Mouse (Mus musculus) mesoderm, embryonic 11.5 days (tissue): ENCODE measurements around the gene Dagla.

Source experiments
- DNase-seq: peaks from one replicate; pipeline ENCODE4 v3.0.0-alpha.2; 2012; ENCODE audit warnings: low read depth, low spot score

Dagla gene

DNA sequence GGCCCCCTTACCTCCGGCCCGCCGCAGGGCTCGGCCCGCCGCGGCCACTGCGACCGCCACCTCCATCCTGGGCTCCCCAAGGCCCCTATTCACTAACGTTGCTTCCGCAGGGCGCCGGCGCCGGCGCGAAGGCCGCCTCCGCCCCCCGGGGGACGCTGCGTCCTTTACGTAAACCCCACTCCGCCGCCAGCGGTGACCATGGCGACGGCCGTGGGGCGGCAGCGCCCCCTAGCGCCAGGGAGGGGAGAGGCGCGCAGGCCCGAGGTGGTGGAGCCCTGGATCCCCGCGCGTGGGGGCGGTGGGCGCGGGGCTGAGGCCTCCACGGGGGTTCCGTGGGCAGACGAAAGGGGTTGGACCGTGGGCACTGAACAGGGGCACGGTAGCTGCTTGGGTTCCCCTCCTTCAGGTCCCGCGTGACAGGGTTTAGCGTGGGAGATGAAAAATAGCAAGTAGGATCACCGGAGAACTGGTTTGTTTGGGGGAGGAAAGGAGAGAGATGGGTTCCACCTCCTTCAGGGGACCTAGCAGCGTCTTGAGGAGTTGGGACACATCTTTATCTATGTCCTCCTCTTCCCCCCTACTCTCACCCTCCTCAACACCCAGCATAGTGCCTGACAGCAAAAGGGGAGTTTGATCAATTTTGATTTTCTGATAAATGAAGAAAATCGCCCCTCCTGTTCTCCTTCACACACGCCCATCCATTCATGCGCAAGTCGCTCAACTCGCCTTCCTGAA is at the start of gene Dagla:
Gene Dagla, minus strand, starts transcription at position 68 of the 735 bp plus-strand sequence.
- DNase-seq = peak; percentile 83

DNA sequence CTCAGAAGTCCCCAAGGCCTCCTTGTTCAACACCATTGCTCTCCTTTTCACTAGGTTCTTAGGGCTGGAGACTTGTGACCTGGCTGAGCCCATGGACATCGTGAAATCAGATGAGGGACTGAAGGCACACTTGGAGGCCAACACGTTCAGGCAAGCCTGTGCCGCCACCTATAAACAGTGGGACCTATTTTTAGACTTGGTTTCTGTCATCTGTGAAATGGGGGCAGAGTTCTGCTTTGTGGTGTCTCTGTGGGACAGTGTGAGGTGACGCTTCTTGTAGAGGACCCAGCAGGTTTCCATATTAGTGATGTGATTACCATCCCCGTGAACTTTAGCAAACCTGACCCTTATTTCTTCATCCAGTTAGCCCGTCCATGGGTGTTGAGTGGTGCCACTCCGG is 47.5 kb upstream of the Dagla start:
- no peak for DNase-seq

DNA sequence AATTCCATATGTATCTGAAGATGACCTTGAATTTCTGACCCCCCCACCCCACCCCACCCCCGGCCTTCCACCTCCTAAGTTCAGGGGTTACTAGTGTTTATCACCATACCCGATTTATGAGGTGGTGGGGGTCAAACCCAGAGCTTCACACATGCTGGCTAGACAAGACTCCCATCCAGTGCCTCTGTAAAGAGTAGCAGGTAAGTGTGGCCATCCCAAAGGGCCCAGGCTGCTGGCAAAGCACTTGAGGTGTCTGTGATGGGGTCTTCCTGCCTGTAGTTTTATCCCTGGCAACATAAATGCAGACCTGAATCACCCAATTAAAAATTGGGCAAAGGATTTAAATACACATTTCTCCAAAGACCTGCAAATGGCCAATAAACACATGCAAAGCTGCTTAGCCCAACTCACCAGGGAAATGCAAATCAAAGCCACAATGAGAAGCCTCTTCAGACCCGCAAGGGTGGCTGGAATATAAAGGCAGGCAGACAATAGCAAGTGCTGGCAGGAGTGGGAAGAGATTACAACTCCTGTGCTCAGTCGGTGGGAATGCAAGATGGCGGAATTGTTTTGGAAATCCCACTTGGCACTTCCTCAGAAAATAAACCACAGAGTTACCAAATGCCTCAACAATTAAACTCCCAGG is 43.1 kb upstream of the Dagla start:
- no peak for DNase-seq

DNA sequence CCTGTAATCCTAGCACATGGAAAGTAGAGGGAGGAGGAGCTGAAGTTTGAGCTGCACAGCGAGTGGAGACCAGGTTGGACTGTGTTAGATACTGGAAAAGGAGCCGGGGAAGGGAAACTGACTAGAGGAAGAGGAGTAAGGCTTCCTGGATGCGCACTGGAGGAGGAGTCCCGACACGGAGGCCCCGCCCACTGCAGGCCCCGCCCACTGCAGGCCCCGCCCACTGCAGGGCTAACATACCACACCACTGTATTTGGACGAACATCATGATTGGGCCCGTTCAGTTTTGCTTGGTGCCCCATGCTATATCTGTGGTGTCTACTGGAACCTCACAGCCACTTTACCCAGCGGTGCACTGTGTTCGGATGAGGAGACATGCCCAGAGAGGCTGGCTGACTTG is 41.0 kb upstream of the Dagla start:
- no peak for DNase-seq

DNA sequence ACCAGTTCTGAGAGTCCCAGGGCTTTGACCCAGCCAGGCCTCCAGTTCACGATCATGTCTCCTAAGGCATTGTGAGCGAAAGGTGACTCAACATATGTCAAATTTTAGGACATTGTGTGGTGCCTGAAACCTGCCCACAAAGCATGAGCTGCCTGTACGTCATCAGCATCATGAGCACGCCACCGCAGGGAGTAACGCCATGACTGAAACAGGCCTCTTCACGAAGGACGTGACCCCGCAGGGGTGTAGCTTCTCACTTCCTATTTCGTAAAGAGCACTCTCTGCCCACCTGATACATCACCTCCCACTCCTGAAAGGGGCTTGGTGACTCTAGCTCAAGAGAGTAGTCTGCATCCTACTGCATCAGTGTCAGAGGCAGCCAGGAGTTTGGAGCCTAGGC is 39.2 kb upstream of the Dagla start:
- DNase-seq = no peak

DNA sequence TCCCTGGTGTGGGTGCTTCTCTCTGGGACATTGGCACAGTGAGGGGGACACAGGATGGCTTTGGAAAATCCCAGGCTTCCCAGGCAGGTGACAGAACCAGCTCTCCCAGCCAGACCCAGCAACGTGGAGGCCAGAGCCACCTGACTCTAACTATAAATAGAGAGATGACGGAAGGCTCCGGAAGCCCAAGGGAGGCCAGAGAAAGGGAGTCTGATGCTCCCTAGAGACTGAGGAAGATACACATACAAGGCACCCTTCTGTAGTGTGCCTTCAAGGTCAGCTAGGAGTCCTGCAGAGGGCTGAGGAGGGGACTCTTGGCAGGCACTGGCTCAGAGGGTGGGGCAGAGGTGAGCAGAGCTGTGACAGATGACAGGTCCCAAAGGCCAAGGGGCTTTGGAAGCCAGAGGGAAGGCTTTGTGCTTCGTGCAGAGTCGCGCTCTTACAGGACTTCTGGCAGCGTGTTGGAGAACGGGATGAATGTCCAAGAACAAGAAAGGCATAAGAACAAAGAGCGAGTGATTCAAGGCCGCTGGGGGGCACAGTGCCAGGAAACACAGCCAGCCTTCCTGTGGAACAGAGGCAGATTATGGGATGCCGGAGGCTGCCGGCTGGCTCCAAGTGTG is 37.3 kb upstream of the Dagla start:
- DNase-seq = no peak

DNA sequence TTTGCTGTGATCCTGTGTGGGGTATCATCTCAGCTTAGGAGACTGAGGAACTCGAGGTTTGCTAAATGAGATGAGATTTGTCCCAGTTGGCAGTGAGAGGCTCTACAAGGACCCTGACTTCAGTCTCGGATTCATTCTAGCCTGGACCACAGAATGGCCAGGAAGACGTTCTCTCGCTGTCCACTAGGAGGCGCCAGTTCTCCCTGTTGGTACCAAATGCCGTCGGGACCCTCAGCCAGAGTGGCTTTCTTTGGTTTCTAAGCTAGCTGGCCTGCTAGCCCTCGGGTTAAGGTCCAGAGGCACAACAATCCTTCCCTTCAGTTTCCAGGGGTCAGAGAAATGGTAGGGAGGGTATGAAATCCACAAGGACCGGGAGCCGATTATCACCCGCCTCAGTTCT is 36.5 kb upstream of the Dagla start:
- peak; percentile 83 for DNase-seq

DNA sequence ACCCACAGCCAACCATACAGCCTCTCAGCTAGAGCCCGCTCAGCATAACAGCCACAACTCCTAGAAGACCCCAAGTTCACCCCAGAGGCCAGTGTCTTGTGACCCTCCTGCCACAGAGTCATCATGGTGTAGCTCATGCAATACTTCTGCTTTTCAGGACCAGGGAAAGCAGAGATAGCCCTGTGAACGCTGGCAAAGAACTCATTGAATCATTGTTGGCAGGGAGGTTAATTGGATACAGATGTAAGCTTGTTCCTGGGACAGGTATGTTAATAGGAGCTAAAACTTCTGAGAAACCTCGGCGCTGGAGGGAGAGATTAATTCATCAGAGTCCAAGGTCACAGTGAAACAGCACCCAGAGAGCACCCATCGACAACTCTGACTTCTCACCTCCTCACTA is 36.0 kb upstream of the Dagla start:
- DNase-seq = peak; percentile 68

DNA sequence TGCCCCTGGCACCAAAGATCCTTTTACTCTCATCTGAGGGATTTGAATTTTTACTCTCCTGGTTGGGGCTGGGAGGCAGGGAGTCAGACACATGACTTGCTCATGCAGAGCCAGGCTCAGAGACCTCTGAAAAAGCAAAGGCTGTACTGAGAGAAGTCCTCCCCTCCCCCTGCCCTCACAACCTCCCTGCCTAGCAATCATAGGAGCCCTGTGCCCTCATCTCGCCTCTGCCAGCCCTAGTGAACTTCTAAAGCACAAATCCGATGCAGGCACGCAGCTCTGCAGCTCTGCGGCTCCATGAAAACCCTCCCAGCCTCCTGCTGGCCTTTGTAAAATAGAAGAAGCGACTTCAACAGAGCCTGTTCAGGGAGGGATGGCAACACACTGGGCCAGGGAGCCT is 34.6 kb upstream of the Dagla start:
- DNase-seq = no peak

DNA sequence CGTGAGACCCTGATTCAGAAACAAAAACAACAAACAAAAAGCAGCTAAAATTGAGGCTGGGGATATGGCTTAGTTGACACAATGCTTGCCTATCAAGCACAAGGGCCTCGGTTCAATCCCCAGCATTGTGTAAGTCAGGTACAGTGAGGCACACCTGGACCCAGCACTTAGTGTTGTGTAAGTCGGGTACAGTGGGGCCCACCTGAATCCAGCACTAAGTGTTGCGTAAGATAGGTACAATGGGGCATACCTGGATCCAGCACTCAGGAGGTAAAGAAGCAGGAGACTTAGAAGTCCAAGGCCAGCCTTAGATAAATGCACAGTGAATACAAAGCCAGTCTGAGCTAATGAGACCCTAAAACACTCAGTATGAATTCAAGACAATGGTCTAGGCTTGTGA is 34.0 kb upstream of the Dagla start:
- DNase-seq = no peak

DNA sequence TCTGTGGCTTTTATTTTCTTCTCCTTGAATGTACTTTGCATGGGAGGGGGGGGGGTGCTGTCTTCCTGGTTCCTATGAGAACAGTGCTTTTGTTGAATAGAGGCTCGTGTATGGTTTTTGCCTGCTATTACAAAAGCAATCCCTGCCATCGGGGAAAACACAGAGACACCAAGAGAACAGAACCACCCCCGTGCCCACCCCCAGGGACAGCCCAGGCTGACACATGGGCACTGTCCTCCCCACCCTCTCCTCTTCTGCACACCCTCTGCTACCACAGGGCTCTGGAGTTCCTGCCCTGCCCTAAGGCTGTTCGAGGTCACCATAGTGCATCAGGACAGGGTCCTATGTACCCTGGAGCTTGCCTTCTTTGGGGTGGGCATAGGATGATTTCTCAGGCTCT is 29.8 kb upstream of the Dagla start:
- DNase-seq = no peak

DNA sequence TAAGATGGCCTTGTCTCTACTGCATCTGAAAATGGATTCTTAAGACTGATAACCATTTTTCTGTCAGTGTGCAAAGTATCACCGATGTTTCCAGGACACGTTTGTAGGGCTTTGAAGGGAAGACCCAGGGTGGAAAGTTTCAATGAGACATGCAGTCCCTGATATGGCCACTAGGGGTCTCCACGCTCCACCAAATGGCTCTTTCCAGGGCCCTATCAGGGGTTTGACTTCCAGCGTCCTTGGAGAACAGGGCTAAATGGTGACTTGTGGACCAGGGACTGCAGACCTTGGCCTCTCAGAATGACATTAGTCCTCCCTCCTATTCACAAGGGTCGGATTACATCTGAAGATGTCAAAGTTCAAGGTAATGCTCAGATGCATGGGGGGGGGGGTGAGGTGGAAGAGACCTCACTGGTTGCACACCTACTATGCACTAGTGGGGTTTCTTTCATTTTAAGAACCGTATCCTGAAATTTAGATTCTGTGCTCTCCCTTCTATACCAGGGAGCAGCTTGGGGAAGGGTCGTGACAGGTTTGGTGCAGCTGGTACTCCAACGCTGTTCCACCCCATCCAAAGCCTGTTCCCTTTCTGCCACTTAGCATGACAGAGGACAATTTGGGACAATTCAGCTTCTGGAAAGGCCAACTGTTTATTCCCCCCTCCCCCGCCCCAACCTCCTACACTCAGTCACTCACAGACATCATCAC is 29.0 kb upstream of the Dagla start:
- peak; percentile 81 for DNase-seq

DNA sequence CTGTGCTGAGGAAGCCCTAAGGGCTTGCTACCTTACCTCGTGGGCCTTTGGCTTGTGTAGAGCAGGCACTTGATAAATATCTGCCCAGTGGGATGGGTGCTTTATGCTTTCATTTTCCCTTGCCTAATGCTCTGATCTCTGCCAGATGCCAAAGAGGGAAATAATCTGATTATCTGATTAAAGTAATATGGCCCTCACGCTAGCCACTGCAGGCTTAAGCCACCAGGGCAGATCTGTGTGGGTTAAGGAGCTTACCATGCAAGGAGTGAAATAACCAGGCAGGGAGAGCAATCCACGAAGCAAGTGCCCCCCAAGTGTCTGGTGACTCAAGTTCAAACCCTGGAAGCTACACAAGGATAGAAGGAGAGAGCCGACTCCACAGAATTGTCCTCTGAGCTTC is 27.0 kb upstream of the Dagla start:
- DNase-seq = no peak

DNA sequence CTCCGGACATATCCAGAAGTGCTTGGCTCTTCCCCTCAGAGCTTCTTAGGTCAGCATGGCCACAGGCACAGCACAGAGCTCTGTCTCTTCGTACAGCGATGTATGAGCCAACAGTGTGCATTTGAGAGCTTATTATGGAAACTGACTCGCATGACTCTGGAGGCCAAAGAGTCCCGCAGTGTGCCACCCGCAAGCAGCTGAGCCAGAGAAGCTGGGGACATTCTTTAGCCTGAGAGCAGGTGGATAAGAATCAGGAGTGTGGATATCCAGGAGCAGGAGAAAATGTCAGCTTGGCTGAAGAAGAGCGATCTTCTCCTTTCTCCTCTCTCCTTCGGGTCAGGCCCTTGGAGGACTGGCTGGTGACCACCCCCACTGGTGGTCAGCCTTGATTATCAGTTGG is 24.4 kb upstream of the Dagla start:
- no peak for DNase-seq

DNA sequence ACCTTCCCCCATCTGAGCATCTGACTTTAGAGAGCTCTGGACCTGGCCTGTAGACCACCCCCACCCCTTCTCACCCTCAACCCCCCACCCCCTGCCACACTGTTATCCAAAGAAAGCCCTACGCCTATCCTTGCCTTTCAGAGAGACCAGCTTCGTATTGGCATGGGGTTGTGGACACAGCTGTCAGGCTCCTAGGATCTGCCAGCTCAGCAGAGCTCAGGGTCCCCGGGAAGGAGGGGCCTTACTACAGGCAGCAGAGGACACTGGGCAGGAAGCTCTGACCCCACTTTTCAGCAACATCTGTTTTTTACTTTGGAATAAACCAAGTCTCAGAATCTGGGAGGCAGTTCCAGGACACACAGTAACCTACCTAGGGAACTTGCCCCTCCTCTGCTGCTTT is 21.9 kb upstream of the Dagla start:
- no peak for DNase-seq

DNA sequence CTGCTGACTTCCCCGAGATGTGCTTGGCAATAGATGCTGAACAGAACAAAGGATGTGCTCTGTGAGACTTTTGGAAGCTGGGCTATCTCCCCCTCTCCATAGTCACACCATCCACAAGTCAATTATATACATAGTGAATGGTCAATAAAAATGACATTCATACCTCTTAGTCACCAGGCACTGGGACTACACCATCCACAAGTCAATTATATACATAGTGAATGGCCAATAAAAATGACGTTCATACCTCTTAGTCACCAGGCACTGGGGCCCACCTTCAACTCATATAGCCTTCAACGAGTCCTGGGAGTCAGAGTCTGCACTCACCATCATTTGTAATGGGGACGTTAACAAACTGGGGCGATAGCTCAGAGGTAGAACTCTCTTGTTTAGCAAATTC is 19.2 kb upstream of the Dagla start:
- no peak for DNase-seq

DNA sequence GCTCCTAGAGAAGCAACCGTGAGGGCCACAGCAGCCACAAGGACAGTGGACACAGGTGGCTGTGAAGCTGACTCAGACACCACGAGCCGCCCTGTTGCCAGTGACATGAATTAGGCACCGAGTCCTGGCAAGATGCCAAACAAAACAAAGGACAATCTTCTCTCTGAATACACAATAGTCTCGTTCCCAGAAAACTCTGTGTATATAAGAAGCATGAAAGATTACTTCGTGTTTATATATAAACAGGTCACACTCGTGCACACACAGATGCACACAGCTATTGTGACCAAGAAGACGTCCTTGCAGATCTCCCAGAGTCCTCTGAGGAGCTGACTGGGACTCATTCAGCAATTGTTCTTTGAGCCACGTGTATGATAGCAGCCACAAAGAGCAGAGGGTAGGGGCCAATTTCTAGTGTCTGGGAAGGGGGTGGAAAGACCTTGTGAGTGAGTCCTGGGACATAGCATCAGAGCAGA is 18.7 kb upstream of the Dagla start:
- no peak for DNase-seq

DNA sequence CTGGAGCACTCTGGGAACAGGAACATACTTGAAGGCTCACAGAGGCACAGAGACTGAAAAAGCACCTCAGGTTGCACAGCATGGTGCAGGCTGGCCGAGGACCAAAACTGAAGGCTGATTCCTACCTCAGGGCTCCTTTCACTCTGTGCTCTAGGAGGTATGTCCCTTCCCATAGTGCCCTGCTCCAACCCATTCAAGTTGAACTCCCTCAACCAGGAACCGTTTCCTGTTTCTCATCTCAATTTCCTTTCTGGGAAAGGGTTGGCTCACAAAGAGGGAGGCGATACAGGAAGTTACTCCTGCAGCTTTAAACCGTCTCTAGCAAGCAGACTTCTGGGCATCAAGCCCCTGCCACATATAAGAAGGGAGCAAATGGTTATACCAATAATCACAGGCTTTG is 13.1 kb upstream of the Dagla start:
- DNase-seq = no peak

DNA sequence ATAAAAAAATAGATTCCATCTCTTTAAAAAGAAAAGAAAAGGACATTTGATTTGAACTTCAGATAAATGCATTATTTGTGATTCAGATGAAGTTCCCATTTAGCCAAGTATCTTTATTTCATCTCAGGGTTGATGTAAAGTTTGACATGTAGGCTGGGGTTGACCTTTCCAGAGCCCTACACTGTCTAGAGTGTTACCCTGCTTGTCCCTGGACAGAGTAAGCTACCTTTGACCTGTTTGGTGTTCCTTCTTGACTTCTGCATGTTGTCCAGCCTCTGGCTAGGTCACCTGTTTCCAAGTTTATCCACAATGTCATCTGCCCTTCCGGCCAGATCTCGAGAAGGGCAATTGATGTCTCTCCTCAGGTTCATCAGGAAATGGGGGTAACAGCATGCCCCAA is 12.7 kb upstream of the Dagla start:
- no peak for DNase-seq

DNA sequence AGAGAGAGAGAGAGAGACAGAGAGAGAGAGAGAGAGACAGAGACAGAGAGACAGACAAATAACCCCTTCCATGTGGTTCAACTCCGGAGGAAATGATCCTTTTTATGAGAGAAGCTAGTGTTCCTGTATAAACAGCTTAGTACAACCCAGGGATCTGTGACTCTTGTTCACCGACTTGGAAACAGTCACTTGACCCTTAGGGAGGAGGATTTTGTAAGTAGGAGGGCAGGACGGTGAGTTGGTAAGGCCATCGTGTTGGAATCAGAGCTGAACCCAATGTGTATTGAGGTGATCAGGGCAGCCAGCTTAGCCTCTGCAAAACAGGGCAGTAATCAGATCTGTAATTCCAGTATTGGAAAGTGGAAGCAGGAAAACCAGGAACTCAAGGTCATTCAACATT is 12.3 kb upstream of the Dagla start:
- no peak for DNase-seq

DNA sequence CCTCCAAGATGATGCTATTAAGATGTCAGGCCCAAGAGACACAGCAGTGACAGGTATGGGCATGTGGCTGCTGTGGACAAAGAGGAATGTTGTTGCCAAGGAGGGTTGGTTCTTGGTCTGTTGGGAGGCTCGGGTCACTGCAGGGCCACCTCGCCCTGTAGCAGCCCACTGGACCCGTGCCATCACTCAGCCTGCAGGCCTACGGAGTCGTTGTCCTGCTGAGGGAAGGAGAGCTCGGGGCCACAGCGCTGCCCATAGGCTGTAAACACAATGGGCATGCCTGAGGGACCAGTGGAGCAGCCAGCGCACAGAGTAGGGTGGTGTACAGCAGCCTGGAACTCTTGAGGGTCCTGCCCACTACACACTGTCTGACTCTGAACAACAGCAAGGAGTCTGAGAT is 7.4 kb upstream of the Dagla start:
- DNase-seq = no peak

DNA sequence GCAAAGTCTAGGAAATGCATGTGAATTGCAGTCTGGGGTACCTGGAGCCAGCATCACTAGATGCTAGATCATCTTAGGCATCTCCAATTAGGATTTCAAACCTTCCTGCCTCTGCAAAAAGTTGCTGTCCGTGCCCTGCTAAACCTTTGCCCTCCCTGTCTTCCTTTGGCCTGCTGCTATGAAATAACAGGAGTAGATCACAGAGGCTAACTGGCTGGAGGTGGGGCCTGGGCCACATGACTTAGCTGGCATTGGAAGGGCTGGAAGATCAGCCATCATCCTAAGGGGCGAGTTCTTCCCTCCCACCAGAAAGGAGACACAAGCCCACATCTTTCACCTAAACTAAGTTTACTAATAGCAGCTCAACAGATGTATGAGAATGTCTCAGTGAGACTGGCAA is 4.3 kb upstream of the Dagla start:
- DNase-seq = no peak
